Mouse (Mus musculus): ENCODE results near the gene Ctdspl. TPM values are rescaled to one million over a fixed set of nuclear protein-coding genes. Genes with fewer than 3 reads are reported as not detected.
A peak's percentile ranks its signal among the peaks of the same experiment; 100 is the strongest.

Gene Ctdspl
- polyA plus RNA-seq, 1 experiment from 2014 or later, result 7.3 TPM

DNA sequence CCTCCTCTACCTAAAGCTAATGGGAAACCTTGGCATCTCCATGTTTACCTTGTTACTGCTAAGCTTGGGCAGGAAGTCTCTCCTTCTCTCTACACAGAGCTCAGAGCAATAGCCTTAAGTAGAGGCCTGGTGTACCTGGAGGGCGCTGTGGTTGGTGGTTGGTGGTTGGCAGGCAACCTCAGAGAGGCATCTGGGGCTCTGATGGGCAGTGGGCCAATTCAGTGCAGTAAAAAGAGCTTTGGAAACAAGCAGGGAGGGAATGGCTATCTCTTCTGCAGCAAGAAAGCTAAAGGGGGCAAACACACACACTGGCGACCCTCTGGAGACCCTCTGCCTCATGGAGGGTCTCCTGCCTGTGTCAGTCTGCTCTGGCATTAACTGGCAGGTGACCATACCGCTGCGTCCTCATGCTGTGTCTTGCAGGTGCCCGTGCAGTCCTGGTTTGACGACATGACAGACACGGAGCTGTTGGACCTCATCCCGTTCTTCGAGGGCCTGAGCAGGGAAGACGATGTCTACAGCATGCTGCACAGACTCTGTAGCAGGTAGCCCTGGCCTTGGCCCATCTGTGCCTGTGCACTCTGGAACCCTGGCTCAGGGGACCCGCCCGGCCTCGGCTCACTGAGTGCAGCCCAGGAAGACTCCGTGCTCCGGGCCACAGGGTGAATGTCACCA is 114.0 kb downstream of the Ctdspl start:
- no peaks in the 10 kb centered on the region for H3K27me3 ChIP-seq (ENCODE audit: poor library complexity, severe bottlenecking)
- H3K27ac ChIP-seq, result no peak overlapping the region
- 95% methylated on average over 15 of the region's 15 CpGs for WGBS
- no peak for DNase-seq (ENCODE audit: extremely low spot score, low spot score)
- H3K4me3 ChIP-seq, result no peak overlapping the region
- H3K4me1 ChIP-seq, result peaks cover 11% of the 10 kb centered on the region
- H3K9me3 ChIP-seq, result no peaks in the 10 kb centered on the region
- H3K36me3 ChIP-seq (replicated peaks), result peaks cover 43% of the 10 kb centered on the region

GRCm38 (mm10) chr9:119048182-119048903 is 122.1 kb downstream of the Ctdspl start:
- DNase-seq (ENCODE audit: extremely low spot score, low spot score), result no peak
- Histone ChIP-seq H3K36me3 (replicated peaks) (no peaks in the 10 kb centered on the region), H3K4me3 (no peak overlapping the region), H3K27ac (no peak overlapping the region), H3K27me3 (ENCODE audit: poor library complexity, severe bottlenecking) (peaks cover 28% of the 10 kb centered on the region), H3K4me1 (peaks cover 19% of the 10 kb centered on the region), H3K9me3 (no peaks in the 10 kb centered on the region)
- 82% methylated on average over 11 of the region's 11 CpGs for WGBS

GRCm38 (mm10) chr9:119051158-119051557 is 124.9 kb downstream of the Ctdspl start:
- Histone ChIP-seq H3K9me3 (no peaks in the 10 kb centered on the region), H3K4me1 (peaks cover 34% of the 10 kb centered on the region), H3K27ac (0 out of 2 replicates have a peak overlapping the region, but pooled peaks have one; percentile 25), H3K36me3 (replicated peaks) (no peaks in the 10 kb centered on the region), H3K27me3 (ENCODE audit: poor library complexity, severe bottlenecking) (peaks cover 51% of the 10 kb centered on the region), H3K4me3 (no peak overlapping the region)
- WGBS, result 74% methylated on average over 2 of the region's 2 CpGs
- no peak for DNase-seq (ENCODE audit: extremely low spot score, low spot score)

- peak; percentile 65 for DNase-seq (ENCODE audit: extremely low spot score, low spot score)
- peak within 1 kb of the TSS; percentile 82 for H3K27ac ChIP-seq
- H3K27me3 ChIP-seq (ENCODE audit: poor library complexity, severe bottlenecking), result peaks cover 51% of the 10 kb centered on the region
- H3K9me3 ChIP-seq, result no peaks in the 10 kb centered on the region
- H3K36me3 ChIP-seq (replicated peaks), result no peaks in the 10 kb centered on the region
- H3K4me3 ChIP-seq, result peak within 1 kb of the TSS; percentile 54
- peaks cover 44% of the 10 kb centered on the region for H3K4me1 ChIP-seq
- WGBS, result 21% methylated on average over 22 of the region's 22 CpGs
These were observed 126.1 kb downstream of the Ctdspl start, which contains the start of gene Vill for GRCm38 (mm10) chr9:119052154-119052944. TSS of gene Vill (plus strand) at chr9:119052778.

DNA sequence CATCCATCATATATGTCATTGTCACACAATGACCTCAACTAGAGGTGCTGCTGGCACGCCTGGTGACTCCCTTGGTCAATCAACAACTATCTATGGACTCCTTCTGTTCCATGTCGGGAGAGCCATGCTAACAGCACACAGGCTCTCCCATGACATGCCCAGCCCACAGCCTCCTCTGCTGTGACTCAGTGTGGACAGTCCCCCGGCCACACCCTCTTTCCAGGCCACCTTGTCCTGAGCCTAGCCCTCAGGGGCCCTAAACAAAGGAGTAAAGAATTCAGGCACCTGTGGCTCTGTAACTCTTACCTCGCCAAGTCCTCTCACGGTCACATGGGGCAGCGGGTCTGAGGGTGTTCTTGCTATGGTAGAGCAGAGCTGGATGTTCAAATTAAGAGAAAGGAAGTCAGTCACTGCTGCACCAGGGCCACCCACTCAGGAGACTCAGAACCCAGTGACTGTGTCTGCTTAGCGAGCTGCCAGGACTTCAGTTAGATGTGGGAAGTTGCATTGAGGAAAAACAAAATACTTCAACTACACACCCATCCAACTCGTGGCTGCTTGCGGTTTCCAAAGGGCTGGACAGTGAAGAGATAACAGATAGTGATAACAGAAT is 127.8 kb downstream of the Ctdspl start:
- no peaks in the 10 kb centered on the region for H3K9me3 ChIP-seq
- H3K36me3 ChIP-seq (replicated peaks), result no peaks in the 10 kb centered on the region
- H3K27me3 ChIP-seq (ENCODE audit: poor library complexity, severe bottlenecking), result peaks cover 51% of the 10 kb centered on the region
- H3K4me1 ChIP-seq, result peaks cover 41% of the 10 kb centered on the region
- WGBS, result 80% methylated on average over 9 of the region's 9 CpGs
- no peak for DNase-seq (ENCODE audit: extremely low spot score, low spot score)
- H3K4me3 ChIP-seq, result no peak overlapping the region
- no peak overlapping the region for H3K27ac ChIP-seq

GRCm38 (mm10) chr9:119055336-119055735 is 129.1 kb downstream of the Ctdspl start:
- Histone ChIP-seq H3K36me3 (replicated peaks) (no peaks in the 10 kb centered on the region), H3K9me3 (no peaks in the 10 kb centered on the region), H3K4me3 (no peak overlapping the region), H3K4me1 (peaks cover 41% of the 10 kb centered on the region), H3K27me3 (ENCODE audit: poor library complexity, severe bottlenecking) (peaks cover 51% of the 10 kb centered on the region), H3K27ac (no peak overlapping the region)
- 89% methylated on average over 4 of the region's 4 CpGs for WGBS
- no peak for DNase-seq (ENCODE audit: extremely low spot score, low spot score)

GRCm38 (mm10) chr9:119058245-119058644 is 132.0 kb downstream of the Ctdspl start:
- H3K4me1 ChIP-seq, result peaks cover 33% of the 10 kb centered on the region
- peaks cover 25% of the 10 kb centered on the region for H3K27me3 ChIP-seq (ENCODE audit: poor library complexity, severe bottlenecking)
- H3K4me3 ChIP-seq, result no peak overlapping the region
- no peaks in the 10 kb centered on the region for H3K36me3 ChIP-seq (replicated peaks)
- H3K9me3 ChIP-seq, result no peaks in the 10 kb centered on the region
- no peak for DNase-seq (ENCODE audit: extremely low spot score, low spot score)
- WGBS, result 81% methylated on average over 7 of the region's 7 CpGs
- H3K27ac ChIP-seq, result no peak overlapping the region

- WGBS, result 91% methylated on average over 10 of the region's 10 CpGs
- Histone ChIP-seq H3K9me3 (no peaks in the 10 kb centered on the region), H3K27ac (no peak overlapping the region), H3K36me3 (replicated peaks) (no peaks in the 10 kb centered on the region), H3K27me3 (ENCODE audit: poor library complexity, severe bottlenecking) (peaks cover 6% of the 10 kb centered on the region; the same call in 1 of the 2 replicates), H3K4me3 (no peak overlapping the region), H3K4me1 (peaks cover 30% of the 10 kb centered on the region)
- DNase-seq (ENCODE audit: extremely low spot score, low spot score), result no peak
These were observed 134.4 kb downstream of the Ctdspl start for GRCm38 (mm10) chr9:119060701-119061100.

DNA sequence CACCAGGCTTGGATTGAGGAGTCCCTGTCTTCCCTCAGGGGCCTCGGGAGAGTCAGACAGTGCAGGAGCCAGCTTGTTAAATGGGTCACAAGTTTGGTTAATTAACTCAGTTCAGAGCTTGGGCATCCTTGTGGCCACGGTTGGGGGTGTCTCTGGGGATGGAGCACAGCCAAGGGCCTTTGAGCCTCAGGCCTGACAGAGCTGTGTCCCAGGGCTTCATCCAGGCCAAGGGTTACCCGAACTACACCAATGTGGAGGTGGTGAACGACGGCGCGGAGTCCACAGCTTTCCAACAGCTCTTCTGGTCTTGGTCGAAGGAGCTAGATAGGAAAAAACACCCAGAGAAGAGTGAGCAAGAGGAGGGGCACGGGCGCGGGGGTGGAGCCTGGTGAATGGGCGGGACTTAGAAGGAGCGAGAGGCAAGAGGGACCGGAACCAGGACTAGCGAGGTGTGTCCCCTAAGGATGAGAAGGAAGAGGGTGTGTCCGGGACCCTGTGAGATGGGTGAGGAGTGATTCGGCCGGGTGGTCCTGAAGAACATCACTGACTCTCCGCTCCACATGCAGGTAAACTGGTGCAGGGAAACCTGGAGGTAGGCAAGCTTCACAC is 136.9 kb downstream of the Ctdspl start:
- Histone ChIP-seq H3K4me3 (no peak overlapping the region), H3K27me3 (ENCODE audit: poor library complexity, severe bottlenecking) (peaks cover 5% of the 10 kb centered on the region; the same call in 1 of the 2 replicates), H3K4me1 (peaks cover 23% of the 10 kb centered on the region), H3K9me3 (no peaks in the 10 kb centered on the region), H3K27ac (no peak overlapping the region), H3K36me3 (replicated peaks) (no peaks in the 10 kb centered on the region)
- DNase-seq (ENCODE audit: extremely low spot score, low spot score), result no peak
- 28% methylated on average over 19 of the region's 19 CpGs for WGBS

DNA sequence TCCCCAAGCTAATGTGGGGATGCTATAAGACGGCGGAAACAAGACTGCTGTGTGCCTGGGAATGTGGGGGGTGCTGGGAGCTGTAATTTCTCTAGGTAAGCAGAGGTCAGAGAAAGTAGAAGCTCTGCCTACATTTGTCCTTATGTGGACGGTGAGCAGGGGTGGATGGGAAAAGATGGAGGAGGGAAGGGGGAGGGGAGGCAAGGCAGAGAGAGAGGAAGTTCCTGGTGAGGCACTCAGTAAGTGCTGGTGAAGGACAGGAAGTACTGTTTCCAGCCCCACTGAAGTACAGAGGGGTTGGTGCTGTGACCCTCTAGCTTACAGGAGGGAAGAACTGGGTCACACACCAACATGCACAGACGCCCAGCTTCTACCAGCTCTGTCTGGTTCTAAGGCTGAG is 138.0 kb downstream of the Ctdspl start:
- H3K27me3 ChIP-seq (ENCODE audit: poor library complexity, severe bottlenecking), result 0 out of 2 replicates have a peak, but pooled peaks cover 5% of the 10 kb centered on the region
- 72% methylated on average over 4 of the region's 4 CpGs for WGBS
- no peaks in the 10 kb centered on the region for H3K9me3 ChIP-seq
- peaks cover 23% of the 10 kb centered on the region for H3K4me1 ChIP-seq
- no peaks in the 10 kb centered on the region for H3K36me3 ChIP-seq (replicated peaks)
- H3K4me3 ChIP-seq, result no peak overlapping the region
- no peak overlapping the region for H3K27ac ChIP-seq
- DNase-seq (ENCODE audit: extremely low spot score, low spot score), result no peak

- 5% methylated on average over 6 of the region's 6 CpGs for WGBS
- H3K36me3 ChIP-seq (replicated peaks), result peaks cover 16% of the 10 kb centered on the region
- peak; percentile 73 for DNase-seq (ENCODE audit: extremely low spot score, low spot score)
- no peaks in the 10 kb centered on the region for H3K9me3 ChIP-seq
- no peak overlapping the region for H3K27ac ChIP-seq
- H3K4me3 ChIP-seq, result no peak overlapping the region
- 0 out of 2 replicates have a peak, but pooled peaks cover 5% of the 10 kb centered on the region for H3K27me3 ChIP-seq (ENCODE audit: poor library complexity, severe bottlenecking)
- H3K4me1 ChIP-seq, result peaks cover 22% of the 10 kb centered on the region
These were observed 141.3 kb downstream of the Ctdspl start for GRCm38 (mm10) chr9:119067601-119068000.

DNA sequence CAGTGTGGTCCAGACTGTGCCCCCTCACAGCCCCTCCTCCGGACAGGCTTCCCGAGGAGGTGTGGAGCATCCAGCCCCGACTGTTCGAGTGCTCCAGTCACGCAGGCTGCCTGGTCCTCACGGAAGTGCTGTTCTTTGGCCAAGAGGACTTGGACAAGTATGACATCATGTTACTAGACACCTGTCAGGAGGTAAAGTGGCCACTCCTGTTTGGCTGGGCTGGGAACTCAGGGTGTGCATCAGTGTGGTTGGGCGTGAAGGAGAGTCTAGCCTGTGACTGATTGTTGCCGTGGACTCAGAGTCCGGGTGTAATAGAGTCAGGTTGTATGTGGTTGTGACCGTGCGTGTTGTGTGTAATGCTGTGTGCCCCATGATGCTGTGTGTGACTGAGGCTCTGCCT is 142.0 kb downstream of the Ctdspl start:
- Histone ChIP-seq H3K27me3 (ENCODE audit: poor library complexity, severe bottlenecking) (0 out of 2 replicates have a peak, but pooled peaks cover 5% of the 10 kb centered on the region), H3K9me3 (no peaks in the 10 kb centered on the region), H3K27ac (no peak overlapping the region), H3K4me1 (peaks cover 16% of the 10 kb centered on the region), H3K4me3 (no peak overlapping the region), H3K36me3 (replicated peaks) (peaks cover 16% of the 10 kb centered on the region)
- 90% methylated on average over 11 of the region's 11 CpGs for WGBS
- no peak for DNase-seq (ENCODE audit: extremely low spot score, low spot score)
